22 mouse cellular contexts compared by ENCODE assay signal in genomic region chr2:13718628-13719185, GRCm38 (mm10).
DNase-seq lines count a peak whose midpoint lies in the region; ATAC-seq and TF ChIP-seq lines count a peak whose summit lies in the region.
"Had no signal": no experiment of that assay in that cellular context is flagged by ENCODE, and none has a peak within 500 bp of the region (broad histone marks: within the 10 kb centered on the region; RNA-seq: fewer than 3 reads in every experiment).

No protein-coding gene starts in this region.

- peak overlapping the region; percentile 57; the same call in 1 of the 2 replicates for H3K4me2 ChIP-seq in CH12.LX (ENCODE audit: insufficient read depth, low read depth, poor library complexity, severe bottlenecking)
- H3K4me2 ChIP-seq: embryonic facial prominence, embryonic 12.5 days; forebrain, embryonic 13.5 days; heart, embryonic 15.5 days; lung, embryonic 15.5 days; midbrain, embryonic 13.5 days had no signal

- H3K36me3 ChIP-seq in CH12.LX (replicated peaks in 1 of 2; ENCODE audit: control insufficient read depth in 1 of 2, insufficient read depth in 1 of 2, low read length in 1 of 2): peaks cover 34 to 64% of the 10 kb centered on the region in 2 experiments
- H3K36me3 ChIP-seq in heart, adult 2 months (ENCODE audit: control insufficient read depth, insufficient read depth, low read length): no peaks in the 10 kb centered on the region
- H3K36me3 ChIP-seq: embryonic facial prominence, embryonic 12.5 days; heart, embryonic 15.5 days; lung, embryonic 15.5 days; midbrain, embryonic 13.5 days had no signal

- peaks cover 6 to 28% of the 10 kb centered on the region in 2 experiments; a peak in 3 of 4 replicates for H3K4me1 ChIP-seq in CH12.LX (ENCODE audit: control insufficient read depth in 1 of 2, insufficient read depth in 2 of 2)
- H3K4me1 ChIP-seq in heart, adult 2 months (ENCODE audit: control insufficient read depth, insufficient read depth, low read length): no peaks in the 10 kb centered on the region
- H3K4me1 ChIP-seq: embryonic facial prominence, embryonic 12.5 days; forebrain, embryonic 13.5 days; heart, embryonic 15.5 days; lung, embryonic 15.5 days had no signal

- dilution Hi-C loops in CH12.LX (cut with MboI; ENCODE audit: extremely low pct_ligation_motif_present, extremely low pct_unique_long_range_greater_than_20kb, low sequenced_read_pairs): no loop called here

- TF ChIP-seq RAD21 in CH12.LX (IDR thresholded peaks at IDR 0.05; ENCODE audit: low read depth, low read length): no peak

- intact Hi-C loops in heart, adult 2 months (cut with DNase I): no loop called here

- no peak for TF ChIP-seq CTCF in CH12.LX (conservative IDR thresholded peaks at IDR 0.05 in 1 of 2, IDR thresholded peaks at IDR 0.05 in 1 of 2; ENCODE audit: low read depth in 2 of 2, low read length in 2 of 2)
- no peak for TF ChIP-seq CTCF in heart, adult 2 months (IDR thresholded peaks at IDR 0.05)

- H3K79me2 ChIP-seq in CH12.LX (replicated peaks; ENCODE audit: control insufficient read depth, extremely low read depth, insufficient read depth, poor library complexity, severe bottlenecking): 0 out of 2 replicates have a peak, but pooled peaks cover 6% of the 10 kb centered on the region
- no peaks in the 10 kb centered on the region for H3K79me2 ChIP-seq in heart, adult 2 months (replicated peaks; ENCODE audit: control insufficient read depth, insufficient read depth, low read length)

- in situ Hi-C loops in CH12.LX (cut with MboI; ENCODE audit: low pct_ligation_motif_present, low pct_unique_long_range_greater_than_20kb, low sequenced_read_pairs): no loop called here

- 72% methylated on average over 6 of the region's 6 CpGs for WGBS in heart, adult 2 months

- no peaks in the 10 kb centered on the region for H3K9me3 ChIP-seq in CH12.LX (replicated peaks; ENCODE audit: low read length)
- H3K9me3 ChIP-seq: embryonic facial prominence, embryonic 12.5 days; forebrain, embryonic 13.5 days; heart, embryonic 15.5 days; lung, embryonic 15.5 days; midbrain, embryonic 13.5 days had no signal

- H3K27me3 ChIP-seq in CH12.LX (replicated peaks): no peaks in the 10 kb centered on the region
- no peaks in the 10 kb centered on the region for H3K27me3 ChIP-seq in heart, adult 2 months (ENCODE audit: control insufficient read depth, insufficient read depth, low read length)
- H3K27me3 ChIP-seq: embryonic facial prominence, embryonic 12.5 days; forebrain, embryonic 13.5 days; heart, embryonic 15.5 days; lung, embryonic 15.5 days; midbrain, embryonic 13.5 days had no signal

- H3K9ac ChIP-seq in CH12.LX (ENCODE audit: insufficient read depth, low read depth): no peak overlapping the region; the same call in 1 of the 2 replicates
- no peak overlapping the region for H3K9ac ChIP-seq in heart, adult 2 months (ENCODE audit: low read depth, low read length)
- H3K9ac ChIP-seq: embryonic facial prominence, embryonic 12.5 days; forebrain, embryonic 13.5 days; heart, embryonic 15.5 days; liver, embryonic 14.5 days; lung, embryonic 15.5 days; midbrain, embryonic 13.5 days had no signal

- TF ChIP-seq EP300 in CH12.LX (IDR thresholded peaks at IDR 0.05; ENCODE audit: low read length): peak; percentile 60
- TF ChIP-seq EP300 in heart, adult 2 months (IDR thresholded peaks at IDR 0.05; ENCODE audit: insufficient read depth, low read depth, low read length): no peak

- peak overlapping the region in 1 of 3 experiments; percentile 20 for H3K4me3 ChIP-seq in CH12.LX (replicated peaks in 1 of 3; ENCODE audit: low read depth in 2 of 3, low read length in 2 of 3, poor library complexity in 1 of 3)
- no peak overlapping the region for H3K4me3 ChIP-seq in heart, adult 2 months
- H3K4me3 ChIP-seq: embryonic facial prominence, embryonic 12.5 days; erythroblast, embryonic 14.5 days; forebrain, embryonic 13.5 days; heart, embryonic 15.5 days; lung, embryonic 15.5 days; midbrain, embryonic 13.5 days had no signal

- peak; percentile 79 for DNase-seq in CH12.LX (ENCODE audit: extremely low read depth)
- DNase-seq in thymus, adult 18-20 months: peak; percentile 1 to 6
- DNase-seq in embryo, embryonic 10 days (ENCODE audit: low spot score): no peak
- no peak for DNase-seq in heart, adult 2 months
- no peak for DNase-seq in embryo, embryonic 10.5 days (ENCODE audit: low spot score)
- no peak for DNase-seq in neural tube, embryonic 10.5 days (ENCODE audit: extremely low spot score, low spot score)
- DNase-seq: cerebellum, adult 9-10 months; gastrocnemius, postnatal 14 days; kidney, adult 2 months; kidney, postnatal 10 days; layer of hippocampus, postnatal 36 days; lung, postnatal 4 days; right cerebral cortex, postnatal 4 days had no signal

- peak; percentile 67 for ATAC-seq in megakaryocyte, adult 5-6 weeks (ENCODE audit: poor library complexity, severe bottlenecking)
- ATAC-seq: forebrain, embryonic 13.5 days; hindbrain, embryonic 16.5 days; midbrain, embryonic 13.5 days had no signal

- TF ChIP-seq POLR2A in CH12.LX (IDR thresholded peaks at IDR 0.05; ENCODE audit: low read depth, low read length): 0 out of 2 replicates have a peak, but pooled peaks have one; percentile 16
- TF ChIP-seq POLR2A in heart, adult 2 months (IDR thresholded peaks at IDR 0.05; ENCODE audit: insufficient read depth, low read depth, low read length): no peak

- H3K27ac ChIP-seq in CH12.LX (ENCODE audit: insufficient read depth, low read depth): peak overlapping the region; percentile 64
- H3K27ac ChIP-seq in heart, adult 2 months: no peak overlapping the region
- H3K27ac ChIP-seq: embryonic facial prominence, embryonic 12.5 days; forebrain, embryonic 13.5 days; heart, embryonic 15.5 days; liver, embryonic 14.5 days; lung, embryonic 15.5 days; midbrain, embryonic 13.5 days had no signal

TF ChIP-seq in CH12.LX, 34 proteins besides CTCF, POLR2A, EP300 and RAD21:
- TF ChIP-seq JUND (conservative IDR thresholded peaks at IDR 0.05; ENCODE audit: low read depth, low read length): peak; percentile 53
- peak; percentile 69; the same call in 1 of the 2 replicates for TF ChIP-seq RCOR1 (conservative IDR thresholded peaks at IDR 0.05; ENCODE audit: low read depth, low read length)
- TF ChIP-seq NRF1 (IDR thresholded peaks at IDR 0.05; ENCODE audit: low read depth, low read length): no peak
- TF ChIP-seq MAFK (IDR thresholded peaks at IDR 0.05; ENCODE audit: insufficient replicate concordance, low read length): peak; percentile 17; the same call in 1 of the 2 replicates
- TF ChIP-seq IRF4 (IDR thresholded peaks at IDR 0.05; ENCODE audit: low read depth, low read length): peak; percentile 72
- TF ChIP-seq MYC (IDR thresholded peaks at IDR 0.05; ENCODE audit: low read depth, low read length): 0 out of 2 replicates have a peak, but pooled peaks have one; percentile 83
- TF ChIP-seq MAX (IDR thresholded peaks at IDR 0.05; ENCODE audit: low read length): peak; percentile 51; the same call in 1 of the 2 replicates
- TF ChIP-seq MEF2A (IDR thresholded peaks at IDR 0.05; ENCODE audit: borderline replicate concordance, low read depth, low read length): 0 out of 2 replicates have a peak, but pooled peaks have one; percentile 28
- TF ChIP-seq PAX5 (IDR thresholded peaks at IDR 0.05; ENCODE audit: low read length): no peak
- peak; percentile 73; the same call in 1 of the 2 replicates for TF ChIP-seq MXI1 (IDR thresholded peaks at IDR 0.05; ENCODE audit: low read depth, low read length)
- TF ChIP-seq SMC3 (IDR thresholded peaks at IDR 0.05; ENCODE audit: low read depth, low read length): no peak
- no peak for TF ChIP-seq CHD1 (IDR thresholded peaks at IDR 0.05; ENCODE audit: low read depth, low read length)

Comparison
In these comparisons a context has a peak if more than half of its experiments do, and no peak if none do; other contexts are left out.
1. DNase-seq: peak in CH12.LX (single experiment) and thymus, adult 18-20 months (2 of 2); none in embryo, embryonic 10 days (single experiment), heart, adult 2 months (0 of 2), embryo, embryonic 10.5 days (single experiment) and neural tube, embryonic 10.5 days (single experiment).